Mouse (Mus musculus): ENCODE data around the gene Ppp1r13l.

Gene Ppp1r13l

DNA sequence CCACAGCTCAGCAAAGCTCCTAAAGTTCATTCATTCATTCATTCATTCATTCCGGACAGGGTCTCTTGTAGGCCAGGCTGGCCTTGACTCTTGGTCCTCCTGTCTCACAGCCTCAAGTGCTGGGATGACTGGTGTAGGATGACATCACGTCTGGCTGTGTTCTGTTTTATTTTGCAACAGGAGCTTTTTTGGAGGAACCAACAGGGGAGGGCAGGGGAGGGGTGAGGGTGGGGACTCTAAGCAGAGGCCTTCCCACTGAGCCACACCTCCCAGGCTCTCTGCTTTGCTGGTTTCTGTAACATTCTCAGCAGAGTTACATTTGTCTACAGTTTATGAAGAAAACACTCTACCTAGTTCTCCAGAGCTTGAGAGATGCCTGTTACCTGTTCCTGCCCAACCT, 21.5 kb upstream of the Ppp1r13l start:
- no peak for DNase-seq

DNA sequence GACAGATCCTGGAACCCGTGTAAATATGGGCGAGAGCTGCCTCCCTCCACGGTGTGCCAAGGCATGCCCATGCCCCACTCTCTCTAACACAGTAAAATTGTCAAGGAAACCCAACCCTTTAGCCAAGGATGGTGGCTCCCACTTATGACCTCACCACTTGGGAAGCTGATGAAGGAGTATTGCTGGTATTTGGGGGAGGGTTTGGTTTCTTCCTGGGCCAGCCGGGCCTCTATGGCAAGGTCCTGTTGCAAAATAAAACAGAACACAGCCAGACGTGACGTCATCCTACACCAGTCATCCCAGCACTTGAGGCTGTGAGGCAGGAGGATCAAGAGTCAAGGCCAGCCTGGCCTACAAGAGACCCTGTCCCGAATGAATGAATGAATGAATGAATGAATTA, 21.0 kb upstream of the Ppp1r13l start:
- no peak for DNase-seq

GRCm38 (mm10) chr7:19341250-19341649, 18.3 kb upstream of the Ppp1r13l start:
- DNase-seq: no peak

DNA sequence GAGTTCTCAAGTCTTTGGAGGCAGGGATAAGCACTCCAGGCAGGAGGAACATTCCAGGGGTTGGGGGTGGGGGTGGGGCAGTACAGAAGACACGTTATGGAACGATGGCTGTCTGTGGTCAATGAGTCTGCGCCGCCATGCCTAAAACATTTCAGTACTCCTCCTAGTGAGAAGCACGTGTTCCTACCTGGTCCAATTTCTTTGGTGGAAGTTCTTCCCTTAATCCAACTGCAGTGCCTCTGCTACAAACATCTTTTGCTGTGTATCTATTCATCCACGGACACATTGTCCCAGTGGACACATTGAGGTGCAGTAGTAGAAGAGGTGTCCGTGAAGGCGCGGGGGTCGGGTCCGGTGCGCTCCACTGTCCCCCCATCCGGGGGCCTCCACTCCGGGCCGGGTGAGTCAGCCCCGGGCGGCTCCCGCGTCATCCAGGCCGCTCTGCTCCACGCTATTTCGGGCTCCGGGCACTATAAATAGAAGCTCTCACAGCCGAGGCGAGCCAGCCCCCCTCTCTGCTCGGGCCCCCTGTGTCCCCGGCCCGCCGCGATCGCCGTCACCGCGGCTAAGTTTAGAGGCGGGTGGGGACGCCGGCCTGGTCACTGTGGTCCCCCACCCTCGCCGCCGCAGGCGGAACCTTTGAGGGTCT, 17.7 kb upstream of the Ppp1r13l start:
- peak; percentile 39 to 44 for DNase-seq

- DNase-seq: peak; percentile 89 to 91
Observed at GRCm38 (mm10) chr7:19342481-19343027, 17.0 kb upstream of the Ppp1r13l start.

- peak; percentile 83 to 85 for DNase-seq
Observed at GRCm38 (mm10) chr7:19343210-19343808, 16.2 kb upstream of the Ppp1r13l start.

DNA sequence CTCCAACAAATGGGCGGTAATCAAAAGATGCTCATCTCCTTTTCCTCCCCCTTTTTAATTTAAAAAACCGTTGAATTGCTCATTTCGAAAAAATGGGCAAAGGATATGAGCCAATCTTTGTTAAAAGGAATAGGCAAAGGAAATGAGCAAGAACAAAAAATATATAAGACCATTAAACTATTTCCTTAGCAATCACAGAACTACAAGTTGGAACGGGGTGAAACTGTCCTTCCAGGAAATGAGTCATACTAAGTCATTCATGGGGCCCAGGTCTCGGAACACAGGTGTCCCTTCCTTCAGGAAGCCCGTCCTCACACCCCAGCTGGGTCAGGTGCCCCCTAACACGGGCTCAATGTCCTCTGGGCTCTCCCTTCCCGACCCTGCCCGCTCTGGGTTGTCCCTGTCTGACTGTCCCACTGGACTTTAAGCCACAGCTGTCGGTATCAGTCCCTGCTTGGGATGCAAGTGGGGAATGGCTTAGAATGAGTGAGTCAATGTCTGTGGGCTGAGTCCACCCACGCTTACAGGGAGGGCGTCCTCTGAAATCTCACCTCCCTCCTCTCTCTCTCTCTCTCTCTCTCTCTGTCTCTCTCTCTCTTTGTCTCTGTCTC, 15.2 kb upstream of the Ppp1r13l start, which contains the start of gene Ercc1:
Gene Ercc1 (plus strand): TSS at position 542 of the 611 bp plus-strand sequence.
- DNase-seq: no peak

DNA sequence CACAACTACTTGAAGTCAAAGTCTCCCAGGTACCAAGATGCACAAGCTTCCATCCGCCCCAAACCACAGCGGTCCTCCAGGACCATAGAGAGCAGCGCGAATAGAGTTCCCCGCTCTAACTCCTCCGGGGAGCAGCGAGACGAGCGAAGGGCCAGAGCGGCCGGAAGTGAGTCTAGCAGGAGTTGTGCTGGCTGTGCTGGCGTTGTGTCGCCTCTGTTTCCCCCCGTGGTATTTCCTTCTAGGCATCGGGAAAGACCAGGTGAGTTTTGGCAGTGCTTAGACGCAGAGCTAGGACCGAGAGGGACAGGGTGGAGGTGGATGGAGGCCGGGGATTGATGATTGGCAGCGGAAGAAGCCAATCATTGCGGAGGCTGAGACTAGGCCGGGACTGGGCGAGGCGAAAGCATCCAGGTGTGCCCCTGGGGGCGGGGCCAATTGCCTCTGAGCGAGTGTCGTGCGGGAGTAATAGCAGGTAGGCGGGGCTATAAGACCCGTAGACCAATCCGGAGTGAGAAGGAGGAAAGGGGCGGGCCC, 14.5 kb upstream of the Ppp1r13l start:
- peak; percentile 97 to 98 for DNase-seq

DNA sequence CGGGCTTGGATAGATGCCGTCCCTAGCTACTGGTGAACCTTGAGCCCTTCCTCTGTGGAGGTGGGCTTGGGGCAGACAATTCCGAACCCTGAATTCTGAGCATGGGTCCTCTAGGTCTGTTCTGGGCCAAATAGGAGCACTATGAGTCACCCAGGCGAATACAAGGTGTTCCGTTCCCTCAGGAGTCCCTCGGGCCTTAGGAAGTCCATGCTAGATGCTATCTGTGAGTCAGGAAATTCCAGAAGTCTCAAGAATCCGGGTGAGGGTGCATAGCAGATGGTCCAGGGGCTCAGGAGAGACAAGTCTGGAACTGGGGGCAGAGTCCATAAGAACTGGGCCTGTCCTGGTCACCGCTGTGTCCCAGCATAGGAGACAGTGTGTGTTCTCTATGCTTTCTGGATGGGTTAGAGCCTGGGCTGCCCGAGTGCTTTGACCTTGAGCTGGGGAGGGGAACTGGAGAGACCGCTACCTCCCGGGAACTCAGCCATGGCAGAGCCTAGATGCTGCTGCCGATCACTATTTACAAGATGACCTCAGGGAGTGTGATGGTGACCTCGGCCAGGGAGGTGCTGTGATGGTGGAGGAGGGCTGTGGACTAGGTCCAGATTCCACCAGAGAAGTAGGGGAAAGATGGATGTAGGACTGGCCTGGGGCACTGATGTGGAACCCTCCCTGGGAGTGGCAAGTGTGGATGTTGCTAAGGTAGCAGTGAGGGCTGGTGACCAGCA, 10.2 kb upstream of the Ppp1r13l start:
- no peak for DNase-seq

DNA sequence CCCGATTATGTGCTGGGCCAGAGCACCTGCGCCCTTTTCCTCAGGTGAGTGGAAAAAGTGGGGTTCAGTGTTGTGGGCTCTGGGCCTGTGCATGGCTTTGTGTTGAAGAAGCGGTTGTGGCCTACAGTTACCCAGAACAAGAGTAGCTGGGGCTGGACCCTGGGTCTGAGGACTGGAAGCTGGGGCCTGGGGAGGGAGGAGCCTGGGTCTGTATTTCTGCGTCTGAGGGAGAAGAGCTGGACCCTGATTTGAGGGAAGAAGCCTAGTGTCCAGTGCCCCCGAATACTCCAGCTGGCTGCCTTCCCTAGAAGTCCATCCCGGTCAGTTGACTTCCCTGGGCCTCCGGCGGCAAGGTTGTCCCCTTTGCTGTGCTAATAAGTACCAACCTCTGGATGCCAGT, 9.3 kb upstream of the Ppp1r13l start:
- no peak for DNase-seq

GRCm38 (mm10) chr7:19354991-19355390, 4.6 kb upstream of the Ppp1r13l start:
- DNase-seq: no peak

GRCm38 (mm10) chr7:19356311-19356710, 3.2 kb upstream of the Ppp1r13l start:
- no peak for DNase-seq

- no peak for DNase-seq
Observed at GRCm38 (mm10) chr7:19357381-19358375, 1.9 kb upstream of the Ppp1r13l start.

DNA sequence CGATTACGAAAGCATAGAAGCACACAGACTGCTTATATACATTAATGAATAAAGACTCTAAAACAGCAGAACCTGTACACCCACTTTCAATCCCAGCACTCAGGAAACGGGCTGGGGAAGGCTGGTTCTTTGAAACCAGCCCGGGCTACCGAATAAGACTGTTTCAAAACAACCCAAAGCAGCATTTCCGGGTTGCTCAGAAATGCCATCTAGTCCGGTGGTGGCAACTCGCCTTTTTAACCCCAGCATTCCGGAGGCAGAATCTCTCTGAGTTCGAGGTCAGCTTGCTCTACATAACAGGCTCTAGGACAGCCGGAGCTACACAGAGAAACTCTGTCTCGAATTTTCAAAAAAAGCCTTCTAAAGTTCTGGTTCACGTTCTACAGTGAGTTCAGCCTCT, 915 bp upstream of the Ppp1r13l start:
- DNase-seq: no peak

DNA sequence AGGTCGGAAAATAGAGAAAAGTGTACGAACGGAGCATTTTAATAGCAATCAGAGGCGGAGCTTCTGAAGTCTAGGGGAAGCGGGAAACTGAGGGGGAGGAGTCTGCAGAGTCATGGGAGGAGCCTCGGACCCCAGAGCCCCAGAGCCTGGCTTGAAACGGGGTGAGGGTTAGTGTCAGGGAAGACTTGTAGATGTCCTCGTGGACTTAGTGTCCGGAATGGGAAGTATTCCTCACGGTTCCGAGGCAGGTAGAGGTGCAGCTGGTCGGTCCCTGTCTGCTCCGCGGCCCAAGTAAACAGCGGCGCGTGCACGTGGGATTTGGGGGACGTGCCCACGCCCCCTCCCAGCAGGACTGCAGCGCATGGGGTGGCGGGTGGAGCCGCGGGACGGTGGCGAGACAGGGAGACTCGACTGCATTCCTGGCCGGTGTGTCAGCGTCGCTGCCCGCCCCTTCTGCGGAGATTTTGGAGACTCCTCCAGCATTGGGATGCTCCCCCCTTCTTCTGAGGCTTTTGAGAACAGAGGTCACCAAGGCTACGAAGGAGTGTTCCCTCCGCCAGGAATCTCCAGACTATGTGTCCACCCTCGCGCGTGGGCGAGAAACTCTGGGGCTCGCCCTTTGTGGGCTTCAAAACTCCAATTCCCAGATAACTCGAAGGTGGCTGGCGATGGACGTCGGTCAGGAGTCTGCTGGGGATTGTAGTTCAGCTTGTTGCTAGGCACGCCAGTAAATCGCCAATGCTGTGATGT, 518 bp downstream of the Ppp1r13l start:
- DNase-seq: peak; percentile 77 to 83

DNA sequence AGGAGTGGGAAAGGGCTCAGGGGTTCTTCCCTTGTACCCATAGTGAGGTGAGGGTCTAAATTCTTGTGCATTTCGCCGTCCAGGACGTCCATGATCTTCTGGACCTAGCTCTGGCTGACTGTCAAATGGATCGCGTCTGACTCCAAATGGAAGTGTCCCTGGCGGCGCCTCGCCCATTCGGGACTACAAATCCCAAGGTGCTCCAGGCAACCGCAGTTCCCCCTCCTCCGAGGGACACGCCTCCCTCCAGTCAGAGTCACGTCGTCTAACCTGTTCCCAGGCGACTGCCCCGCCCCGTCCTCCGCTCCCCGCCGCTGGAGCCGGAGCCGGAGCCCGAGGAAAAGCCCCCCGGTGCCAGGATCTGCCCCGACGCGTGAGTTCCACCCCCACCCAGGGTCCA, 1.4 kb downstream of the Ppp1r13l start:
- DNase-seq: peak; percentile 91 to 95

DNA sequence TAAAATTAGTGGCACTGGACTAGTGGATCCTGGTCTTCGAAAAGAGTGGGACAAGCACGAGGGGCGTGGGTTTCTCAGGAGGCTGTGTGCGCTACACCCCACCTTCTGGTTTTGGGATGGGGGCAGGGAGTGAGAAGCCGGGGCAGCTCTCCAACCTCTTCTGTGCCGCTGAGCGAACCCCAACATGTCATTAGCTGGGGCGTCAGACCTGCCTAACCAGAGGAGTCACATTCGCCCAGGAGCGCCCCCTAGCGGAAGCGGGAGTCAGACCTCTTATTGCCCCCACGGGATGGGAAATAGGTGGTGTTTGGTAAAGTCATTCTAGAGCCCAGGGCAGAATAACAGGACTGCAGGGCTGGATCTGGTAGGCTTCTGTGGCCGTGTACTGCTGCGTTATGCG, 2.2 kb downstream of the Ppp1r13l start:
- peak; percentile 82 to 84 for DNase-seq

GRCm38 (mm10) chr7:19362276-19362675, 2.7 kb downstream of the Ppp1r13l start:
- no peak for DNase-seq

DNA sequence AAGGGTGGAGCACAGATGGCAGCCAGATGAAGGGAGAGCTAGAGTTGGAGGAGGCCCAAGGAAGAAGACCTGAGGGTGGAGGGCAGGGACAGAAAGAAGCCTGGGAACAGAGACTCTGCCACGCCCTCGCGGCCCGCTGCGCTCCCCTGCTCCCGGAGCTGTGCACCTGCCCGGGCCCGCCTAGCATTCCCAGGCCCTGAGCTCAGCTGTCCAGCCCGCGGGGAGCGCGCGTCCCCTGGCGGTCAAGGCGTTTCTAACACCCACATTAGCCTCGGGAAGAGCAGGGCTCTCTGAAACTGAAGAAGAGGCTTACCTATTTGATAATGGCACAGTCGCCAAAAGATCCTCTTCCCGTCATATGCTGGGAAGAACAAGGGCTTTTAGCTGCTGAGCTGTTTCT, 4.3 kb downstream of the Ppp1r13l start:
- peak; percentile 86 to 90 for DNase-seq

DNA sequence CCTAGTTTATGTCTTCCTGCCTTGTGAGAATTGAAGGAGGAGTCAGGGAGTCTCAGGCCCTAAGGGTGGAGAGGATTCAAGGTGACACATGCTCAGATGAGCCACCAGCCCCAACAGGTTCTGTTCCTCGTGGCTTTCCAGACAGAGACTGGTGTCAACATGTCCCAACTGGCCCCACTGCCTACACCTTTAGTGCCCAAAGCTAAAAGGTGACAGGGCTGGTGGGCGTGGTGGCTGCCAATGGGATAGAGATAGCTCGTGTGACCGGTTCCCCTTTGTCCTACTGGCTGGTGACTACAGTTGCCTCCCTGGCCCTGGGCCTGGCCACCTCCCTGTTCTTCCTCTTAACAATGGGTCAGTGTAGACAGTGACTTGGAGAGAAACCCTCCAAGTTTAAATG, 5.8 kb downstream of the Ppp1r13l start:
- no peak for DNase-seq

GRCm38 (mm10) chr7:19368380-19368779, 8.8 kb downstream of the Ppp1r13l start:
- DNase-seq: peak; percentile 85 to 90

All from kidney, postnatal 4 days (tissue).